Mouse (Mus musculus): ENCODE measurements around the gene Ndrg2.
"Not testable (repeated sequence)": the region's sequence is repeated elsewhere in the genome, so short reads cannot be mapped to it uniquely, and the experiment has no call there.

Ndrg2 gene

GRCm38 (mm10) chr14:51877517-51877916, 36.4 kb downstream of the Ndrg2 start:
- DNase-seq (ENCODE audit: low read depth, low spot score), result no peak

- DNase-seq (ENCODE audit: low read depth, low spot score), result no peak
Measured at GRCm38 (mm10) chr14:51871741-51872140, 42.2 kb downstream of the Ndrg2 start.

- no peak for DNase-seq (ENCODE audit: low read depth, low spot score)
Measured at GRCm38 (mm10) chr14:51870756-51871155, 43.2 kb downstream of the Ndrg2 start.

- DNase-seq (ENCODE audit: low read depth, low spot score), result not testable (repeated sequence)
Measured at GRCm38 (mm10) chr14:51863603-51864002, 50.4 kb downstream of the Ndrg2 start.

- not testable (repeated sequence) for DNase-seq (ENCODE audit: low read depth, low spot score)
Measured at GRCm38 (mm10) chr14:51855280-51855679, 58.7 kb downstream of the Ndrg2 start.
